Mouse (Mus musculus) lung, postnatal 0 days (tissue): ENCODE measurements at regions not wholly inside any gene's neighbourhood (a gene's known extent, or its start where the extent isn't known, plus 50 kb on each side); places are given as distances from the start of the nearest gene placed in this dataset.

Source experiments
- CTCF ChIP-seq: IDR thresholded peaks from 2 replicates; pipeline ENCODE4 v1.5.1; 2016; ENCODE audit warnings: antibody characterized with exemption, mild to moderate bottlenecking
- EP300 ChIP-seq: IDR thresholded peaks from 2 replicates; pipeline ENCODE4 v1.6.1; 2016; ENCODE audit warnings: antibody characterized with exemption, mild to moderate bottlenecking, control low read depth

DNA sequence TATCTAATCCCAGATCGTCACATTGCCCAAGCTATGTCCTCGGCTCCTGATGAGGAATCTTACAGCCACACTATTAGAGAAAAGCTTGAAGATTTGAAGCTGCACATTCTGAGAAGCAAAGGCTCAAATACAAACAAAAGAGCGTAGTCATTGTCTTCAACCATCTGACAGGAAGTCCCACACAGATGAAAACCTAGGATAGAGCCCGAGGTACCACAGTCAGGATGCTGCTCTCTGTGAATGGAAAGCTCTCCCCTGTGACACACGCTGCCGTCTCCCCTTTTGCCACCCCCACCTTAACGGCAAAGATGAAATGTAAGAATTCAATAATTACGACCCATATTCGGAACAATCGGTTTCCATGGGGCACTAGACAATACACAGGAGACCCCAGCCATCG is 237.2 kb downstream of the Prdm2 start:
- TF ChIP-seq EP300 (no peak), CTCF (no peak)
